Mouse (Mus musculus): Measurements from ENCODE around the gene Stfa2. TPM values are rescaled to one million over a fixed set of nuclear protein-coding genes. Genes with fewer than 3 reads are reported as not detected.
"Not testable (repeated sequence)": the region's sequence is repeated elsewhere in the genome, so short reads cannot be mapped to it uniquely, and the experiment has no call there.

The Stfa2 gene
- total RNA-seq (2015) = 21.8 and 22.7 TPM in 2 replicates
- total RNA-seq (2017) = 1.8 and 7.9 TPM in 2 replicates

DNA sequence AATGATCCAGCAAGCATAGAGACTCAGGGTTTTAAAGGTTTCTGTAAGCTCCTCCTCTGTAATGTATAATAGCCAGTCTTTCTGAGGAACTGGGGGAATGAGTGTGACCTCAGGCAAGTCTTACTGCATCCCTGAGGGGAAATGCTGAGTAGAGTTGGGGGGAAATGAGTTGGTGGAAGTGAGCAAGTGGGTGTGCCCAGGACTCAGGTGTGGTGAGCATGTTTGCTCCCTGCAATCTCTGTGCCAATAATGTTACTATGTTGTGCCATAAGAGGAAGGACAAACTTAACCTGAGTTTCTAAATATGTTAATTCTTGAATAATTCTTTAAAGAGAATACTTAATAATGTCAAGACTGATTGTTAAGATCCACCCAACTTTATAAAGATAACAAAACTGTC is at the start of gene Stfa2:
Gene Stfa2 (minus strand): TSS at position 101 of the 400 bp plus-strand sequence.
- no peak for ATAC-seq (ENCODE audit: poor library complexity, severe bottlenecking)

DNA sequence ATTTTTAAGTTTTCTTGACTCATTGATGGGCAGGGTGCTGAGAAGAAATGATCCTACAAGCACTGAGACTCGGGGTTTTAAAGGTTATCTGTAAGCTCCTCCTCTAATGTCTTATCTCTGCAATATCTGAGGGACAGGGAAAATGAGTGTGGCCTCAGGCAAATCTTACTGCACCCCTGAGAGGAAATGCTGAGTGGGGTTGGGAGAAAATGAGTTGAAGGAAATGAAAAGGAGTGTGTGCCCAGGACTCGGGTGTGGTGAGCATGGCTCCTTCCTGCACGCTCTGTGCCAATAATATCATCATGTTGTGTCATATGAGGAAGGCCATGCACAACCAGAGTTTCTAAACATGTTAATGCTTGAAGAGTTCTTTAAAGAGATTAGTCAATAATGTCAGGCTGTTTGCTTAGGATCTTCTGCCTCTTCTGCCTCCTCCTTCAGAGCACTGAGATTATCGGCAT is 47.1 kb upstream of the Stfa2 start, which contains the start of gene Stfa3:
Gene Stfa3 (minus strand): TSS at position 51 of the 461 bp plus-strand sequence.
- ATAC-seq (ENCODE audit: poor library complexity, severe bottlenecking) = peak; percentile 96

GRCm38 (mm10) chr16:36420979-36421378 is 12.7 kb upstream of the Stfa2 start:
- not testable (repeated sequence) for ATAC-seq (ENCODE audit: poor library complexity, severe bottlenecking)

DNA sequence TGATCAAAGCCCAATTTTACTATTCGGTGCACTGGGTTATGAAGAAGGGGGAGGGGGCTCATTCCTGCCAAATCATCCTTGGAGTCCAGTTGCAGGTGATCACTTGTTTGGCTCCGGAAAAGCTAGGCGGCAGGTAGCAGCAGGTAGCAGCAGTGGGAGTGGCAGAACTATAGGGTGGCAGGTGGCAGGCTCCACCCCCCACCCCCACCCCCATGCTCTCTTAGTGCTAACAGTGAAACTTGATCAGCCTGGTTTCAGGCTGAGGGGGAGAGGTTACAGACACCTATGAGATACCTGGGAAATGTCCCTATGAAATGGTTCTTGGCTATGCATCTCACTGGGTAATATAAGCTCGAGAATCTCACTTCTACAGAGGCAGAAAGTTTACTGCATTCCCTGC is 19.2 kb downstream of the Stfa2 start:
- ATAC-seq (ENCODE audit: poor library complexity, severe bottlenecking) = no peak

DNA sequence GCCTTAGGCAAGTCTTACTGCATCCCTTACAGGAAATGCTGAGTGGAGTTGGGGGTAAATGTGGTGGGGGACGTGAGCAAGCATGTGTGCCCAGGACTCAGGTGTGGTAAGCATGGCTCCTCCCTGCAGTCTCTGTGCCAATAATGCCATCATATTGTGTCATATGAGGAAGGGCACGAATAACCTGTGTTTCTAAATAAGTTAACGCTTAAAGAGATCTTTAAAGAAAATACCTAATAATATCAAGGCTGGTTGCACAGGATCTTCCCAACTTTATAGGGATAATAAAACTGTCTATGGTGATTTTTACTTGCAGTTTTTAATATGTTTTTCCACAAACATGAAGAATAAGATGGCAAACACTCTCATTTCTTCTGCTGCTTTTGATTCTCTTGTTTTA is 40.6 kb downstream of the Stfa2 start, which contains the start of gene BC100530:
Gene BC100530 (minus strand): TSS at position 101 of the 400 bp plus-strand sequence.
- 0 out of 2 replicates have a peak, but pooled peaks have one; percentile 18 for ATAC-seq (ENCODE audit: poor library complexity, severe bottlenecking)

Other genes starting within 250 kb of the Stfa2 start
- gene Gm5483, start 224.2 kb downstream of the Stfa2 start, total RNA-seq (2015) = 135 and 136 TPM in 2 replicates
- 136 and 159 TPM in 2 replicates for gene Gm5483, start 224.2 kb downstream of the Stfa2 start, total RNA-seq (2017)
- gene Gm5416, start 198.1 kb downstream of the Stfa2 start, total RNA-seq (2015) = 1.0 TPM in 1 of 2 replicates, not detected in the other
- gene Gm5416, start 198.1 kb downstream of the Stfa2 start, total RNA-seq (2017) = not detected in 2 replicates
- gene 2010005H15Rik, start 187.0 kb downstream of the Stfa2 start, total RNA-seq (2015) = 1.1 TPM in 1 of 2 replicates, not detected in the other
- gene 2010005H15Rik, start 187.0 kb downstream of the Stfa2 start, total RNA-seq (2017) = not detected in 2 replicates
- 15.0 and 16.9 TPM in 2 replicates for gene Stfa1, start 131.5 kb downstream of the Stfa2 start, total RNA-seq (2015)
- gene Stfa1, start 131.5 kb downstream of the Stfa2 start, total RNA-seq (2017) = 6.9 and 10.9 TPM in 2 replicates
- gene BC117090, start 74.1 kb downstream of the Stfa2 start, total RNA-seq (2015) = 0.78 TPM in 1 of 2 replicates, not detected in the other
- gene BC117090, start 74.1 kb downstream of the Stfa2 start, total RNA-seq (2017) = not detected in 2 replicates
- 7.3 and 16.5 TPM in 2 replicates for gene BC100530, start 40.7 kb downstream of the Stfa2 start, total RNA-seq (2015)
- 5.6 and 6.5 TPM in 2 replicates for gene BC100530, start 40.7 kb downstream of the Stfa2 start, total RNA-seq (2017)
- gene Stfa3, start 46.9 kb upstream of the Stfa2 start, total RNA-seq (2015) = 15.1 and 18.2 TPM in 2 replicates
- gene Stfa3, start 46.9 kb upstream of the Stfa2 start, total RNA-seq (2017) = 14.5 and 18.9 TPM in 2 replicates
- not detected in 2 replicates for gene Casr, start 153.7 kb upstream of the Stfa2 start, total RNA-seq (2015)
- not detected in 2 replicates for gene Casr, start 153.7 kb upstream of the Stfa2 start, total RNA-seq (2017)

Data from megakaryocyte, adult 5-6 weeks (primary cell).